Mouse (Mus musculus) urinary bladder, postnatal 10 days (tissue): ENCODE measurements around the gene Wdr53.
A peak's percentile ranks its signal among the peaks of the same experiment; 100 is the strongest.
"Not testable (repeated sequence)": the region's sequence is repeated elsewhere in the genome, so short reads cannot be mapped to it uniquely, and the experiment has no call there.

Experiments used
- DNase-seq: peaks from one replicate; pipeline ENCODE4 v3.0.0; 2022; ENCODE audit warnings: low spot score

Gene Wdr53

DNA sequence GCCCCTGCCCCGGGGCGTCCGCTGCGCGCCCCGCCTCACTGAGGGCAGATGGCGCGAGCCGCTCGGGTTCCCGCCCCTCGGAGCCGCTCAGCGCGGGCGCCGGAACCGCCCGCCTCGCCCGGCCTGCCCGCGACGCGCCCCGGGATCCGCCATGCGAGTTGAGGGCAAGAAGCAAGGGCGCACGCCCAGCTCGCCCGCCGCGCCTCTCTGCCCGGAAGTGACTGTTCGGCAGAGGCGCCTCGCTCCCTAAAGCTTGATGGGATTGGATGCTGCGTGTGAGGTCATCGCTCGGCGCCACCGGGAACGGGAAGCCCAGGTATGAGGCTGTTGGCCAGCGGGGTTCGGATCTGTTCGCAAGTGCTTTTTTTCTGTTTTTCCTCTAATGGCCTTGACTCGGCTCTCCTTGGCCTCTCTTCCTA lies at the start of gene Wdr53, which contains the start of gene Fbxo45:
Gene Wdr53 (plus strand): TSS at position 276 of the 419 bp plus-strand sequence.
Gene Fbxo45 (minus strand): TSS at position 207 of the 419 bp plus-strand sequence.
- DNase-seq = peak; percentile 89

DNA sequence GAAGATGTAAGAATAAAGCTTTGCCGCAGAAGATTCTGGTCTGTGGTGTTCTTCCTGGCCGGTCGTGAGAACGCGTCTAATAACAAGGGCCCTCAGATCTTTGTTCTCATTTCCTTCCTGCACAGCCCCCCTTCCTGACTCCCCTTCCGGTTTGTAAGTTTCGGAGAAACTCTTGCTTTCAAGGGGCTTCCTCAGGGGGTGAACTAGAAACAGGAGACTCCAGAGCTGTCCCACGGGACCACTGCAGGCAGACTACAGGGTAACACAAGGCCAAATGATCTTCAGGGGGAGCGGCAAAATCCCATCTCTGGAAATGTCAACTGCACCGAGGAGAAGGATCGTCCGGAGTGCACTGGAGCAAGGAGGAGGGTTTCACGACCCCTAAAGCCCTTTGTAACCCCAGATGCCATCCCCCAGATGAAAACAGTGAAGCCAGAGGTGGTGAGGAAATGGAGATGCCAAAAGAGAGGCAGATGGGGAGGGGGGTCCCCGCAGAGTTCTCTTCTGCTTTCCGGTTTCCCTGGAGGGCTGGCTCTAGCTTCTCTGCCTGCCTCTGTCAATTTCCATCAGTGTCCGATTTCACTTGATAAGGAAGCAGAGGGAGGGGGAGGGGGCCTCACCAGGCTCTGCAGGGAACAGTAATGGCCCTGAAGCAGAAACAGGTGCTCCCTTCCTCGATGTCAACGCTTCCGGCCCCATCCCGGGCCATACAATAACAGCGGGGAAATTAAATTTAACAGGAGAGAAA lies 46.6 kb upstream of the Wdr53 start:
- DNase-seq = no peak

DNA sequence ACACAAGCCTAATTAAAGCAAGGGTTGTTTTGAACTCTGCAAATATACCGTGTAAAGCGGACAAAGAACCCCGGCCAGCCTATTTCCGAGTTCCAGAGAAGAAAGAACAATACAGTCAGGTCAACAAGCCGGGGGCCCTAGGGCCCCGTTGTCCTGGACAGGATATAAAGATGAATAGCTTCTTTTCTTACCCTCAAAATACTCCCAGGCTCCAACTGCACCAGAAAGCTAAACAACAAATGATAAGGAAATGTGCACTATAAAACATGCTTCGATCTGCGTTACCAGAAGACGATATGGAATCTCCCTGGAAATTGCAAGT lies 46.1 kb upstream of the Wdr53 start:
- no peak for DNase-seq

DNA sequence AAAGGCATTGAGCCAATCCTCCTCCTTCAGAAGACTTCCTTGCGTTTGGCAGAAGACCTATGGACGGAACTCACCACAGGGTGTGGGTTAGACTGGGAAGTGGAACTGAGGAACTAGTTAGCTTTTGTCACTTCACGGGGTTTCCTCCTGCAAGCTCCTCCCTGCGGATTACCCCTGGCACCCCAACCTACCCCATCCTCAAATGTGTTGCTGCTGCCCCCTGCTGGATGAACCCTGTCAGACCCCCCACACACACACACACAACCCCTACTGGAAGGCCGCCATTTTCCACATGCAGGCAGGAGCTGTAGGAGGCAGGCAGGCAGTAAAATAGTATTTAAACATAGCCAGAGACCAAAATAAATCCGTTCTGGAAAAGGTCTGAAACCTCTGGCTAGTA lies 44.3 kb upstream of the Wdr53 start:
- DNase-seq = no peak

DNA sequence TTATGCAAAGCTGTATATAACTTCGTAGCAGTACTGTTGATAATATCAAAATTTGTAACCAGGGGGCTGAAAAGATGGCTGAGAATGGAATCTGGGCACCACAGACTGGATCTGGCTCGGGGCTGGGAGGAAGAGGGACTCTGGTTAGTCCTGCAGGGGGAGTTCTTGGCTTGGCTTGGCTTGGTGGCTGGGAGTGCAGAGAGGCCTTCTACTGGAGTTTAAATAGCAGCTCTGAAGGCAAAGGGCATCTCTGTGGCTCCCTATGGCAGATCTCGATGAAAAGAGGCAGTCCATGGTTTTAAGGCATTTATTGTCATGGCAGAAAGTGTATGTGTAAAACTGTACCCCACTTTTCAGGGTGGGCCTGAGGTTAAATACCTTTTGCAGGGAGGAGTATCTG lies 42.1 kb upstream of the Wdr53 start:
- DNase-seq = no peak

DNA sequence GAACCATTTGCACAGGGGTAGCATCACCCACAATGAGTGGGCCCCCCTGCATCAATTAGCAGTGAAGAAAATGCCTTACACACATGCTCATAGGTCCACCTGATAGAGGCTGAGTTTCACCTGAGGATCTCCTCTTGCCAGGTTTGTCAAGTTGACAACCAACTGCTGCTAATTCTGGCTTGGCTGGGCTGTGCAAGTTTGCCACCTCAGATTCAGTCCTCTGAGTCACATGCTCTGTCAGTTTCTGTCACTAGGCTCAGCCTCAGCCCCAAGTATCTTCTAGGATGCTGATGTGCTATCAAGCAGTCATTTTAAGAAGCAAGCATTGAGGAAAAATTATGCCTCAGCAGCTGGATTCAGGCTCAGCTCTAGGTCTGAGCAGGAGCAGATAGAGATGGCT lies 32.9 kb upstream of the Wdr53 start:
- no peak for DNase-seq

DNA sequence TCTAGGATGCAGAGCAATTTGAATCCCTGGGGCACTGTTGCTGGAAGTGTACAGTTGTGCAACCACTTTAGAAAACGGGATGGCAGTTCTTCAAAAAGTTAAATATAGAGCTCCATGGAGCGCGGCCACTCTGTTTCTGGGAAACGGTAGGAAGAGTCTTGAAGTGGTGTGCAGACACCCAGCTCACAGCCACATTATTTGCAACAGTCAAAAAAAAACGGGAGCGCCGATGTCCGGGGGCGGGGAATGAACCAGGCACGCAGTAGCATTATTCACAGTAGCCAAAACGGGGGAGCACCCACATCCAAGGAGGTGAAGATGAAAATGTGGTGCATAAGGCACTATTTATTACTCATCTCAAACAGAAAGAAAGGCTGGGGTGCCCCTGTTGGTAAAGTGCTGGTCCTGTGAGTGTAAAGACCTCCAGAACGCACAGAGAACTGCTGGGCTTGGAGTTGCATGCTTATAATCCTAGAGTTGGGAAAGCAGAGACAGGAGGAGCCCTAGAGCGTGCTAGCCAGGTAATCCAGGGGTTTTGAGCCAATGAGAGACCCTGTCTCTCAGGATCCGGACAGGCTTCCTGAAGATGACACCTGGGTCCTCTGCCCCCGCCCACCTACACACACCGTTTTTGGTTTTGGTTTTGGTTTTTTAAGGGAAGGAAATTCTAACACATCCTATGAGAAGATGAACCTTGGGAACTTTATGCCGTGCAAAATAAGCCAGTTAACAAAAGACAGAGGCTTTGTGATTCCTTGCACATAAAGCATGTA lies 32.0 kb upstream of the Wdr53 start:
- DNase-seq = no peak

DNA sequence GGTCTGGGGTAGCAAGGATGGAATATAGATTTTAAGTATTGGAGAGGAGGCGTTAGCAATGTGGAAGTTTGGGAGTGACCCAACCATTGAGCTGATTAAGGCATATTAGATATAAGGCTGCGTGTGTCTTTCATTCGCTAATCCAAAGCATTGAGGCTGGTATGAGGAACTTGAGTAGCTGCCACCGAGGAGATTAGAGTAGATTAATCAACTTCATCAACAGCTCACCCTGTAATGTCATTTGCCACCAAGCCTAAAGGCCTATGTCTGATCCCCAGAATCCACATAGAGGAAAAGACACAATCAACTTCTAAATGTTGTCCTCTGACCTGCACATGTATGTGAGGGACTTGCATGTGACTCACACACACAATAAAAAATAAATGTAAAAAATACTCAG lies 25.2 kb upstream of the Wdr53 start:
- DNase-seq = no peak

DNA sequence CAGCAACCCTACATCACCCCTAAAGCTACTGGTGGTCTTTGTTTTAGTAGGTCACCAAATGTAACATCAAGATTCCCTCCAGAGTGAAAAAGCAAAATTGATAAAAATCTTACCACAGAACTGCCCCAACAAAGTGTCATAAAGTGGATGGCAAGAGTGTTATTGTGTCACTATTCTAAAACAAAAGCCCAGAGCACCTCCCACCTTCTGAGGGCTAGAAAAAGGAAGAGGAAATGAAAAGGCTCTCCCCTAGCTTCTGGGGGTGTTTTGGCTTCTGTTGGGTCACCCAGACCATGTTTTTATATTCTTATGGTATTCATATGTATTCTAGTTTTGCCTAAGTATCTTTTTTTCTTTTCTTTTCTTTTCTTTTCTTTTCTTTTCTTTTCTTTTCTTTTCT lies 24.6 kb upstream of the Wdr53 start:
- no peak for DNase-seq

DNA sequence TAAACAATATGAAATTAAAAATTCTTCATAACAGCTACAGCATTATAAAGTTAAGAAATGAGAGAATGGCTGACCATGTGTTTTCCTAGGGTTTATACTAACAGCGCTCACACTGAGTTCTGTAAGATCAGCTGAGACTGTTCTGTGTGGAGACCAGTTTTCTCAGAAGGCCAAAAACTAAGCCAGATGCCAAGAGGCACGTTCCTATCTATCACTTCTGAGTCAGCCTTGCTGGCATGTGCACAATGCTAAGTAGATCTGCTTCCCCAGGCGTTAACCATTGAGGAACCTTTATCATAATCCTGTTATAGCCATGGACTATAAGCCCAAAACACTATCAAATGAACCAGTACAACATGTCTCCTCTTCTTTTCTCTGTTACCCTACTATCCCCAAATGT lies 15.0 kb upstream of the Wdr53 start:
- not testable (repeated sequence) for DNase-seq

DNA sequence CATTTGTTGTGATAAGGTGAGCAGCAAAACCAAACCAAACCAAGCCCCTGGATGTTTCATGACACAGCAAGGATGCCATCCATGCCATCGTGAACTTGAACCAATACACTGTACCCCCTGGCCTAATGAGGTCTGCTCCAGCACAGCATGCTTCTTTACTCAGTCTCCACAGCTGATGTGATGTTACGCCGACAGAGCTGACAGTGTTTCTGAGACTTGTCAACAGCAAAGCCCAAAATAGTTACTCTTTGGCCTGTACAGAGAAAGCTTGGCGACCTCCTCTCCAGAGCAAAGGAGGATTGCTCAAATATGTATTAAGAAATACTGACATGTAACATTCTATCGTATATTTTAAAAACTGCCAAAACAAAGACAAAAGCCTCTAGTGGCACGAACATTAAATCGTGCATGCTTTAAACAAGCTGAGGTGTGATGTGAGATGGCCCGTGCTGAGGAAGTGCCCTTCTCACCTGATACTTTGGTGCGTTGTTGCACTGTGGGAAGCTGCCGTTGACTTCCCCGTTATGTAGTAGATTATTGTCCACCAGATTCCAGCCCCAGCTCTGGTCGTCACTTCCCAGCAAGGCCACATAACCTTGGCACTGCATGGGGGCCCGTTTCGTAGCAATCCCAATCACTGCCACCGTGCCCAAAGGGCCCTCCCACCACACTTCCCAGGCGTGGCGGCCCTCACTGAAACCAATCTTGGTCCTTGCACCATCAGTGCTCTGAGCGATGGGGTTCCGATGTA lies 8.9 kb upstream of the Wdr53 start:
- DNase-seq = no peak

DNA sequence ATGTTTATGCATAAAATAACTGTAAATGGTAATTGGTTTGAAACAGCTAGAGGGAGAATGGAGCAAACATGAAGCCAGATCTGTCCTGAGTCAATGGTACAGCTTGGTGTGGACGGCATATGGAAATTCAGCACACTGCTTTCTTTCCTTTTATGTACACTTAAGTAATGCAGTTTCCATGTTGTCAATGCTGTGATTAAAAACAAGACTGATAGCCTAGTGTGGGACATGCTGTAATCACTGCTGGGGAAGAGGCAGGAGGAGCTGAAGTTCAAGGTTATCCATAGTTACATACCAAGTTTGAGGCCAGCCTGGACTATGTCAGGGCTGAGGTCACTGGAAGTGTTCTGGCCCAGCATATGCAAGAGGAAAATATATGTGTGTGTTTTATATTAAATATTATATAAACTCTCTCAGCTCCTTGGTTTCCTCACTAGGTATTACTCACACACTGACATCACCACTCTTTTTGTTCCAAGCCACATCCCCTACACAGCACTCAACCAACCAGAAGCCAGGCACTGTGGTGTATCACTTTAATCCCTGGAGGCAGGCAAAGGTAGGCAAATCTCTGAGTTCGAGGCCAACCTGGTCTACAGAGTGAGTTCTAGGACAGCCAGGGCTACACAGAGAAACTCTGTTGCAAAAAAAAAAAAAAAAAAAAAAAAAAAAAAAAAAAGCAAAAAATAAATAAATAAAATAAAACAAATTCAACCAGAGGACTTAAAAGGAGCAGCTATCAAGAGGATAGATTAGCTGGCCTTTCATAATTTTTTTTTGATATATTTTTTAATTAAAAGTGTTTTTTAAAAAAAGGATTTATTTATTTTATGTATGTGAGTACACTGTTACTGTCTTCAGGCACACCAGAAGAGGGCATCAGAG lies 7.4 kb upstream of the Wdr53 start:
- DNase-seq = no peak

DNA sequence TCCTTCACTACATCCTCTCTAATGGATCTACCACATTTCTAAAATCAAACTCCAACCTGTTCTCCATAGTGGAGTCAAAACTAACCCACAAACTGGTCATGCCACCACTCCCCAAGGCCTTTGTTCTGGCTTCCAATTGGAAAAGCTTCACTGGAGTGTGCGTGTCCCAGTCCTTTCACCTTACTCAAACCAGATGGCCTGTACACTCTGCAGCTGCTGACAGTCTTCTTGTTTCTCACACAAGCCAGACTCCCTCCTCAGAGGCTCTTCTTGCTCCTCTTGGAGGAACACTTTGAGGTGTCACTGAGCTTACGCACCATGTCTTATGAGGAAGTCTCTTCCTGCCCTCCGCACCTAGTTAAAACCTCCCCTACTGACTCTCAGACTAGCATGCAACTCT lies 3.1 kb upstream of the Wdr53 start:
- no peak for DNase-seq

DNA sequence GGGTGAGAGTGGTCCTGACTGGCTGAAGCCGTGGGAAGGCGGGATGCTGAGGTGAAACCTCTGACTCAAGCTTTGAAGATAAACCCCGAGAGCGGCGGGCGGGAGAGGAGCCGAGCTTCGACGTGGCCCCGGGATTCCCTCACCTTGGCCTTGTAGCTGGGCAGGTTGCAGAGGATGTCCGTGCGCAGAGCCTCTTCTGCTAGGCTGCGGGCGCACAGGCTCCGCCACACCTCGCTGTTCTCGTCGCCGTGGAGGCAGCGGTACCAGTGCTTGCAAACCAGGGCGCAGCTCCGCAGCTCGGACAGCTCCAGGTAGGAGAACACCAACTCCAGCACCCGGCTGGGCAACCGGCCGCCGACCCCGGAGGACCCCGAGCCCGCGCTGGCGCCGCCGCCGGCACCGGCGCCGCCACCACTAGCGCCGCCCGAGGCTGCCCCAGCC lies 656 bp upstream of the Wdr53 start:
- DNase-seq = peak; percentile 13

DNA sequence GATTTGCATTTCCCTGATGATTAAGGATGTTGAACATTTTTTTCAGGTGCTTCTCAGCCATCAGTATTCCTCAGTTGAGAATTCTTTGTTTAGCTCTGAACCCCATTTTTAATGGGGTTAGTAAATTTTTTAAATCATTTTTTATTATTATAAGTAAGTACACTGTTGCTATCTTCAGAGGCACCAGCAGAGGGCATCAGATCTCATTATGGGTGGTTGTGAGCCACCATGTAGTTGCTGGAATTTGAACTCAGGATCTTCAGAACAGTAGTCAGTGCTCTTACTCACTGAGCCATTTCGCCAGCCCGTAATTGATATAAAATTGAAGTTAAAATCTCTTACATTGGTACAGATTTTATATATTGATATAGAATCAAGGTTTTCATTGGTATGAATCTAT lies 17.2 kb downstream of the Wdr53 start:
- not testable (repeated sequence) for DNase-seq

DNA sequence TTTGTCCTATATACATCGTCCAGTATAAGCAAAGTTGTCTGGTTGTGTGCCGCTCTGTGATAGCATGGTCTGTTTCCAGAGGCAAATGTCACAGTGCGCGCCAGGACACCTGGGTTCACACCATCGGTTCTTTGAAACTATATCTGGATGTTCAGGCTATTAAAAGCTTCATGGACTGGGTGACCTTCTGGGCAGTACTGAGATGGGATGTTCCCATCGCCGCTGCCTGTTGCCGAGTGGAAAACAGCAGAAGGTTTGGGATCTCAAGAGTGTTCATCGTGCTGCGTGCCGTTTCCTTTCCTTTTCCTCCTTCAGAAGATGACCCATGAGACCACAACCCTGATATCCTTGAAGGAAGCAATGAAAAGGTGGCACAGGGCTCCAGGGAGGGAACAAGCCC lies 24.3 kb downstream of the Wdr53 start, which contains the start of gene Smco1:
Gene Smco1 (plus strand): TSS at position 178 of the 400 bp plus-strand sequence.
- no peak for DNase-seq

DNA sequence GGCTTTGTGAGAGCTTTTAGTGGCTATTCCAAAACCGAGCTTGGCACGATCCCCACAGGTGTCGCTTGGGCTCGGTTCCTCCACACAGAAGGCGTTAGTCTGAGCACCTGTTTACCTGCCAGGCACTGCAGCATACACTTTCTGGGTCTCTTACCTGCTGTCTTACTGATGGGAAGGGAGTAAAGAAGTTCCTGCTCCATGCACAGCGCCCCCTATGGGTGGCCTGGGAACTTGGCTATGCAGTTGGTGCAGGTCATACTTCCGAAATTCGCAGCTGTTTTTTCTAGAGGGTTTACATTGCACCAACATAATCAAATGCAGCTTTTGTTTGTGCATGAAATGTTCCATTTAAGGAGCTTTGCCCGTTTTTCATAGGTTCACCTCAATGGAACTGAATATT lies 26.3 kb downstream of the Wdr53 start:
- no peak for DNase-seq

DNA sequence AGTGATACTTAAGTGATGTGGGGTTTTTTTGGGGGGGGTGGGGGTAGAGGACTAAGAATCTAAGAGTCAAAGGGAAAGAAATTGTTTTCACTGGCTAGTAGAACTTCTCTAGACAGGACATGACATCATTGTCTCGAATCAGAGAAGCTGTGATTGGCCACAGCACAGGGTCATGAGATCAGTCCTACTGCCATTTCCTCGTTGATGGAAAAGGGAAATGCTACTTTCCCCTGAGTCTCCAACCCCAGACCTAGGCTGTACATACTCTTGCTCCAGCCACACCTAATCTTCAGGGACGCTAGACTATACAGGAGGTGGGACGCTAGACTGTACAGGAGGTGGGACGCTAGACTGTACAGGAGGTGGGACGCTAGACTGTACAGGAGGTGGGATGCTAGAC lies 28.0 kb downstream of the Wdr53 start:
- DNase-seq = no peak

DNA sequence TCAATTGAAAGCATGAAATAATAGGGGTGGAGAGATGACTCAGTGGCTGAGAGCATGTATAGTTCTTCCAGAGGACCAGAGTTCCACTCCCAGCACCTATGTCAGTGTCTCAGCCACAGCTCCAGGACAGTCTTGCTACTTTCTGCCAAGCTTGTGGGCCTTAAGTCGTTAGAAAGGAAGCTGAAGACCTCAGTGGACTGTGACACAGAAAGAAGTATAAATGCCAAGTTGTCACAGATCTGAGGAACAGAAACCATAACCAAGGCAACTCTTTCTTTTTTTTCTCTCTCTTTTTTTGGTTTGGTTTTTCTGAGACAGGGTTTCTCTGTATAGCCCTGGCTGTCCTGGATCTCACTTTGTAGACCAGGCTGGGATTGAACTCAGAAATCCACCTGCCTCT lies 28.8 kb downstream of the Wdr53 start:
- DNase-seq = no peak

DNA sequence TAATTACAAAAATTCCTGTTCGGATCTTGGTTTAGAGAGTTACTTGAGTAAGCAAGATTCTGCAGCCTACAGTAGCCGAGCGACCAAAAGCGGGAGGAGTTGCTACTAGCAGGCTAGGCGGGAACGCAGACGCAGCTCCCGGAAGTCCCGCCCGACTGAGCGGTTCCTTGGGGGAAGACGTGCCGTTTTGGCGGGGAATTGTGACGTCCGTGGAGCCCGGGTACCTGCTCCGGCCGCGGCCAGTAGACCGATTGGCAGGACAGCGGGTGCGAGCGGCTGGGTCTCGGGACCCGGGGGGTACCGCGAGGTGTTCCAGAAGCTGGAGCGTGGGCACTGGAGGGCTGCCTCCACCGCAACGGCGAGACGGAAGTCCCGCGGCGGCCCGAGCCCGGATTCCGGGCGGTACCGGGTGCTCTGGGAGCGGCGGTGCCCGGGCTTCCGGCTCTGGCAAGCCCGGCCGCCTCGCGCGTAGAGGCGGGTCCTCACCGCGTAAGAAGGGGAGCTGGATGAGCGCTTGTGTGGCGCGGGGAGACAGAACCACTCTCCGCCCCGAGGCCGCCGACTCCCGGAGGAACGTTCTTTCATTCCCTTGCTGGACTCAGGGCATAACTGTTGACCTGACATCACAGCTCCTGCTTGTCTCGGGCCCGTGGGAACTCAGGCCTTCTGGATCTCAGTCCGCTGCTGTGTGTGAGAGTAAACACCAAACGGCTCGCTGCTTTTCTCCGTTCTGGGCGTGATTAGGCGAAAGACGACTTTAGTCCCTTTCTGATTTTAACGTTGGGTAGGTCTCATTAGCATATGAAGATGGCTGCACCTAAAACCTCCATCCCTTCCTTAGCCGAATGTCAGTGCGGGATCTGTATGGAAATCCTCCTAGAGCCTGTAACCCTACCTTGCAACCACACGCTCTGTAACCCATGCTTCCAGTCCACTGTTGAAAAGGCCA lies 30.6 kb downstream of the Wdr53 start, which contains the start of gene Rnf168:
Gene Rnf168 (plus strand): TSS at position 152 of the 949 bp plus-strand sequence.
- peak; percentile 65 for DNase-seq
